Mouse (Mus musculus) embryonic facial prominence, embryonic 14.5 days (tissue): Measurements from ENCODE around the gene Ripk1. TPM values are rescaled to one million over a fixed set of nuclear protein-coding genes. Genes with fewer than 3 reads are reported as not detected.

ENCODE experiments used
- ATAC-seq: fragments of 200-750 bp; cut with Nextera tagmentation; 2 replicates; pipeline ENCODE4 v1.8.0; 2017; ENCODE audit warnings: low read depth, moderate number of reproducible peaks, moderate TSS enrichment
- DNase-seq: peaks from one replicate; pipeline ENCODE4 v3.0.0-alpha.2; 2015; ENCODE audit warnings: low spot score
- H3K27ac ChIP-seq: fragments of 300-500 bp; sonication (generic); replicated peaks from 2 replicates; pipeline ENCODE4 v1.5.1; 2014; ENCODE audit warnings: low read depth, mild to moderate bottlenecking, low read length, moderate library complexity
- H3K27me3 ChIP-seq: fragments of 300-500 bp; sonication (generic); replicated peaks from 2 replicates; pipeline ENCODE4 v1.6.1; 2014; ENCODE audit warnings: low read length; ENCODE audit not compliant: control insufficient read depth, insufficient read depth
- H3K36me3 ChIP-seq: fragments of 300-500 bp; sonication (generic); 2 replicates; pipeline ENCODE4 v1.6.1; 2014; ENCODE audit warnings: low read length, mixed read lengths; ENCODE audit not compliant: control insufficient read depth, insufficient read depth
- H3K4me1 ChIP-seq: fragments of 300-500 bp; sonication (generic); 2 replicates; pipeline ENCODE4 v1.6.1; 2014; ENCODE audit warnings: antibody characterized with exemption, low read length; ENCODE audit not compliant: control insufficient read depth, insufficient read depth
- H3K4me2 ChIP-seq: fragments of 300-500 bp; sonication (generic); 2 replicates; pipeline ENCODE4 v1.6.1; 2014; ENCODE audit warnings: low read depth, mild to moderate bottlenecking, low read length, moderate library complexity, mixed read lengths
- H3K4me3 ChIP-seq: fragments of 300-500 bp; sonication (generic); 2 replicates; pipeline ENCODE4 v1.5.1; 2014; ENCODE audit warnings: low read depth, mild to moderate bottlenecking, low read length
- H3K9ac ChIP-seq: fragments of 300-500 bp; sonication (generic); 2 replicates; pipeline ENCODE4 v1.6.1; 2014; ENCODE audit warnings: low read depth, mild to moderate bottlenecking, low read length, moderate library complexity, mixed read lengths
- H3K9me3 ChIP-seq: fragments of 300-500 bp; sonication (generic); 2 replicates; pipeline ENCODE4 v1.6.1; 2016; ENCODE audit warnings: low read length; ENCODE audit not compliant: control insufficient read depth
- WGBS: fragments of 180-500 bp; shearing (Covaris S2); extraction: QIAGEN DNeasy Blood & Tissue Kit; methylation state at CpG from one replicate; pipeline ENCODE4 v1.1.7; 2014; 5-methylcytosine and 5-hydroxymethylcytosine counted together
- polyA plus RNA-seq: library from polyadenylated mRNA; unstranded; fragments of >200 nt; fragmentation: Nextera tagmentation; extraction: Ambion mirVana; gene quantifications from 2 replicates; pipeline ENCODE4 v1.2.1, GENCODE M21; 2014

Ripk1 gene
- 18.1 and 18.8 TPM in 2 replicates for polyA plus RNA-seq

- Histone ChIP-seq H3K27ac (peak within 1 kb of the TSS; percentile 87), H3K36me3 (no peaks in the 10 kb centered on the region), H3K4me1 (peaks cover 6% of the 10 kb centered on the region; the same call in 1 of the 2 replicates), H3K9ac (peak within 1 kb of the TSS; percentile 89), H3K27me3 (no peaks in the 10 kb centered on the region), H3K4me2 (peak within 1 kb of the TSS; percentile 93), H3K4me3 (peak within 1 kb of the TSS; percentile 96), H3K9me3 (no peaks in the 10 kb centered on the region)
- DNase-seq (peak; percentile 94), ATAC-seq (peak; percentile 99)
- under 1% methylated on average over 87 of the region's 92 CpGs for WGBS
These were observed at the start of gene Ripk1, which contains the start of gene Serpinb6a for GRCm38 (mm10) chr13:34002058-34003006. Gene Ripk1, plus strand, starts transcription at chr13:34002363. Gene Serpinb6a, minus strand, starts transcription at chr13:34002794.

DNA sequence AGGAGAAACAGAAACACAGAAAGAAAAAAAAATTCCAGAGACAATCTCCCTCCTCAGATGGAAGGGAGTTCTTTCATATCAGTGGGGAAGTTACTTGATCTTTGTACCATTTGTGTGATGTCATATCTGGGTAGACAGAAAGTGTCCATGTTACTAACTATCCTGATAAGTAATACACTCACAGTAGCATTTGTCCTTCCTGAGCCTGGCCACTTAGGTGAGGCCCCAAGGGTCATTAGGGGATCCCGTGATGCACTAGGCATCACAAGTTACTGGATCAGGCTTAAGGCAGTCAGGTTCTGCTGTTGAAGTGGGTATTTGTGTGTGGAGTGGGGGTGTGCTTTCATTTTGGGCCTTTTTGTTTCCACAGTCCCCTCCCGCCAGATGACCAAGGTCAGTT lies 49.2 kb upstream of the Ripk1 start:
- Histone ChIP-seq H3K4me2 (no peak overlapping the region), H3K9me3 (no peaks in the 10 kb centered on the region), H3K4me1 (no peaks in the 10 kb centered on the region), H3K4me3 (no peak overlapping the region), H3K27me3 (no peaks in the 10 kb centered on the region), H3K9ac (no peak overlapping the region), H3K27ac (no peak overlapping the region), H3K36me3 (no peaks in the 10 kb centered on the region)
- WGBS = 76% methylated on average over 2 of the region's 2 CpGs
- no peak for DNase-seq
- no peak for ATAC-seq

DNA sequence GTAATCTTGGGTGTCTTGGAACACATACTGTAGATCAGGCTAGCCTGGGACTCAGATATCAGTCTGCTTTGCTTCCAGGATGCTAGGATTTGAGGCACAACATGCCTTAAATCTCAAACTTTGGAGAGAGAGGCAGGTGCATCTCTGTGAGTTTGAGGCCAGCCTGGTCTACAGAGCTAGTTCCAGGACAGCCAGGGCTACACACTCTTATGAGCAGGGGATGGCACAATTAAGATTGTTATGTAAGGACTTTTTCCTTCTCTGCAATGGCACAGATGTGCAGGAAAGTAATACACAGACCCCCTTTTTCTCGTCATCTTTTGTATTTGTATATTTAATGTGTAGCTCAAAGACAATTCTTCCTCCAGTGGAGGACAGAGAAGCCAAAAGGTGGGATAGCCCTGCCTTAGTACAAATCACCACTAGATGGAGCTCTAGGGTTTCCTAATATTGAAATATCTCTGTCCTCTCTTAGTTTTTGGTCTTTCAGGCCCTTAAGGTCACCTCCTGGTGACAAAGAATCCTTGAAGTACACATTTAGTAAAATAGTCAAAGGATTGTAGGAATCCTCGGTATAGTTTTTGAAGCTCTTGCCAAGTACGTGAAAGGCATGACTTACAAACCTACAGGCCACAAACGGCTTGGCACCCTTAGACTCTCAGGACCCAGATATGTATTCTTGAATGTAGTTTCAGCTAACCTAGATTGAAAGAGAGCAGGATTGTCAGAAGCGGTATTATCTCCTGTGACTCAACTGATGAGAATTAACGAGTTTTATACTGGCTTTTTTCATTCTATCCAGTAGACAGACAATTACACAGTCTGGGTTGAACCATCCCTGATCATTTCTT lies 45.4 kb upstream of the Ripk1 start:
- Histone ChIP-seq H3K27ac (no peak overlapping the region), H3K27me3 (no peaks in the 10 kb centered on the region), H3K4me3 (no peak overlapping the region), H3K9ac (no peak overlapping the region), H3K4me1 (no peaks in the 10 kb centered on the region), H3K36me3 (no peaks in the 10 kb centered on the region), H3K9me3 (no peaks in the 10 kb centered on the region), H3K4me2 (no peak overlapping the region)
- 38% methylated on average over 6 of the region's 6 CpGs for WGBS
- DNase-seq (peak; percentile 50), ATAC-seq (no peak)

GRCm38 (mm10) chr13:33959771-33960170 lies 42.4 kb upstream of the Ripk1 start:
- no peak overlapping the region for H3K27ac ChIP-seq
- no peaks in the 10 kb centered on the region for H3K4me1 ChIP-seq
- ATAC-seq (no peak), DNase-seq (no peak)
- no peak overlapping the region for H3K9ac ChIP-seq
- H3K36me3 ChIP-seq = no peaks in the 10 kb centered on the region
- no peak overlapping the region for H3K4me2 ChIP-seq
- 86% methylated on average over 2 of the region's 2 CpGs for WGBS
- H3K27me3 ChIP-seq = no peaks in the 10 kb centered on the region
- H3K4me3 ChIP-seq = no peak overlapping the region
- H3K9me3 ChIP-seq = no peaks in the 10 kb centered on the region

GRCm38 (mm10) chr13:33964206-33965046 lies 37.7 kb upstream of the Ripk1 start, which contains the start of gene Nqo2:
Gene Nqo2, plus strand, starts transcription at chr13:33964687.
- Histone ChIP-seq H3K4me1 (peaks cover 6% of the 10 kb centered on the region; the same call in 1 of the 2 replicates), H3K27me3 (no peaks in the 10 kb centered on the region), H3K9me3 (no peaks in the 10 kb centered on the region), H3K27ac (peak within 1 kb of the TSS; percentile 85), H3K4me2 (peak within 1 kb of the TSS; percentile 68), H3K4me3 (peak within 1 kb of the TSS; percentile 50), H3K9ac (peak within 1 kb of the TSS; percentile 64), H3K36me3 (no peaks in the 10 kb centered on the region)
- ATAC-seq (peak; percentile 94), DNase-seq (peak; percentile 89)
- WGBS = 2% methylated on average over 18 of the region's 22 CpGs

- peak; percentile 30 for DNase-seq
- peak; percentile 51; the same call in 1 of the 2 replicates for ATAC-seq
- Histone ChIP-seq H3K27ac (peak overlapping the region; percentile 85), H3K4me3 (peak overlapping the region; percentile 50), H3K9ac (peak overlapping the region; percentile 64), H3K27me3 (no peaks in the 10 kb centered on the region), H3K4me2 (peak overlapping the region; percentile 68), H3K4me1 (peaks cover 6% of the 10 kb centered on the region; the same call in 1 of the 2 replicates), H3K36me3 (no peaks in the 10 kb centered on the region), H3K9me3 (no peaks in the 10 kb centered on the region)
- WGBS = 10% methylated on average over 14 of the region's 14 CpGs
These were observed 36.8 kb upstream of the Ripk1 start for GRCm38 (mm10) chr13:33965056-33966024.

- H3K4me2 ChIP-seq = peak overlapping the region; percentile 68
- no peak overlapping the region for H3K9ac ChIP-seq
- no peak overlapping the region for H3K4me3 ChIP-seq
These were observed 36.1 kb upstream of the Ripk1 start for GRCm38 (mm10) chr13:33966025-33966412.

More at GRCm38 (mm10) chr13:33966025-33966412, 36.1 kb upstream of the Ripk1 start:
- H3K27ac ChIP-seq = no peak overlapping the region
- H3K9me3 ChIP-seq = no peaks in the 10 kb centered on the region
- ATAC-seq = no peak
- H3K4me1 ChIP-seq = peaks cover 6% of the 10 kb centered on the region; the same call in 1 of the 2 replicates
- WGBS = 51% methylated on average over 4 of the region's 4 CpGs
- H3K27me3 ChIP-seq = no peaks in the 10 kb centered on the region
- H3K36me3 ChIP-seq = no peaks in the 10 kb centered on the region
- DNase-seq = no peak
